Mouse (Mus musculus) forelimb bud, embryonic 11.5 days (tissue): ENCODE measurements around the gene Dtx3l.
"Not testable (repeated sequence)": the region's sequence is repeated elsewhere in the genome, so short reads cannot be mapped to it uniquely, and the experiment has no call there.

ENCODE experiments used
- DNase-seq: peaks from one replicate; pipeline ENCODE4 v3.0.0-alpha.2; 2012; ENCODE audit warnings: low read depth, low spot score

Gene Dtx3l

GRCm38 (mm10) chr16:35938211-35939151 lies at the start of gene Dtx3l, which contains the start of gene Parp9:
TSS of gene Dtx3l (minus strand) at chr16:35939151.
TSS of gene Parp9 (plus strand) at chr16:35938470.
- DNase-seq = peak; percentile 28

DNA sequence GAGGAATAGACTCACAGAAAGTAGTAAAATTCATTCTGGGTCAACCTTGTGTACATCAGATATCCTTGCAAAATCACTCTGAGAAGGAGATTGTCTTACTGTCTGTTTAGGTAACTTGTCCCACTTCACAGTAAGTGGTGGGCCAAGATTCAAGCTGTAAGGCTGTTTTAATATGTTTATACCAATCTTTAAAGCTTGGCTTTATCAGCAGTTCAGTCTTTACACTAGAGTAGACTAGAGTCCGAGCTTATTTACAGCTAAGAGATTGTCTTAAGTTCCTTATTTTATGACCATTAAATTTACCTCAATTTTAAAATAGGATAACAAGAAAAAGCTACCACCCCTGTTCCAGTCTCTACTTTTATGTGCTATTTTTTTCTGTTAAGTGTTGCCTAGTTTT lies 49.0 kb upstream of the Dtx3l start:
- no peak for DNase-seq

DNA sequence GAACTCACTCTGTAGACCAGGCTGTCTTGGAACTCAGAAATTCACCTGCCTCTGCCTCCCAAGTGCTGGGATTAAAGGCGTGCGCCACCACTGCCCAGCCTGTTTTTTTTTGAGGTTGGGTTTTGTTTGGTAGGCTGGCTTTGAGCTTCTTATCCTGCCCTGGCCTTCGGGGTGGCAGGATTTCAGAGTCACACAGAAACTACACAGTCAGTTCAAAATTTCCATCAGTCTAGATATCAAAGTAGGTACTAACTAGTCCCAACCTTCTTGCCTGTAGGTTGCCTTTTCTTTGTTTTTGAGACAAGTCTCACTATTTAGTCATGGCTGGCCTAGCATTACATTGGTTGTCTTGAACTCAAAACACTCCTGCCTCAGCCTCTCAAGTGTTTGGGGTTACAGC lies 45.5 kb upstream of the Dtx3l start:
- DNase-seq = no peak

- peak; percentile 44 for DNase-seq
These were observed 44.7 kb upstream of the Dtx3l start for GRCm38 (mm10) chr16:35983517-35984101.

DNA sequence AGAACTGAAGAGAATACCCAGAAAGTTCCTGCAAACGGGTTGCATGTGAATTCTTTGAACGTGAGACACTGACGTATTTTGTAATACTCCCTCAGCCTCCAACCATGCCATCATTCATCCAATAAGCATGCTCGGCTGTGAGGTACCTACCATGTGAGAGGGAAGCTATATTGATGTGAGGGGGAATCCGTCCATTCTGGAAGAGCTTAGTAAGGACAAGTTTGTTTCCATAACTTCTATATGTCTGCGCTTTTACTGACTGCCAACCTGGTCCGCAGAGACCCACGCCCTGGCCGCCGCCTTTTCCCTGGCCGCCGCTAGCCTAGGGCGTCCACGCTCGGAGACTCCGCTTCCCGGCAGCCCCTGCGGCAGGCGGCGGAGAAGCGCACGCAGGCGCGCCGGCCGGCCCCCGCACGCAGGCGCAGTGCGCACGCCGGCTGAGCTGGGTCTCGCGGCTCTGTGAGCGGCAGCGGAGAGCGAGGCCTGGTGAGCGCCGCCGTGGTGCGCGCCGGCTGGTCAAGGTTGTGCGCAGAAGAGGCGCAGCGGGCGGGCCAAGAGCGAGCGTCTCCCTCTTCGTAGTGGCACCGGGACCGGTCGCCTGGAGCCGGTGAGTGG lies 44.1 kb upstream of the Dtx3l start:
- peak; percentile 93 for DNase-seq

DNA sequence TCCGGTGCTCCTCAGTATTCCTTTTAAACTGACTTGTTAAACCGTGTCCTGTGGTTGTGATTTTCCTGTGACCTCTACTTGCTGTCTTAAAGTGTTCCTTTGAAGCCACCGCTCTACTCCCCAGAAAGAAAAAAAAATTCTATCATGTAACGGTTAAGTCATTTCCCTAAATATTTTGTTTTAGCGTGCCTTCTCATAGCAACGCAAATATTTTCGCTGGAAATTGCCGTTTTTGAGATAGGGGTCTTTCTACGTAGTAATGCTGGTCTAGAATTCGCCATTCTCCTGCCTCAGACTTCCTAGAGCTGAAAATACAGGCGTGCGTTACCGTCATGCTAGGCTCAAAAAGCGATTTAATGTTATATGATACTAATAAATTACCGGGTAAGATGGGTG lies 43.6 kb upstream of the Dtx3l start:
- peak; percentile 2 for DNase-seq

GRCm38 (mm10) chr16:35981363-35981821 lies 42.4 kb upstream of the Dtx3l start:
- peak; percentile 100 for DNase-seq

- not testable (repeated sequence) for DNase-seq
These were observed 39.5 kb upstream of the Dtx3l start, which contains the start of gene Kpna1 for GRCm38 (mm10) chr16:35978450-35978849. TSS of gene Kpna1 (plus strand) at chr16:35978750.

GRCm38 (mm10) chr16:35974021-35974420 lies 35.1 kb upstream of the Dtx3l start:
- DNase-seq = no peak

DNA sequence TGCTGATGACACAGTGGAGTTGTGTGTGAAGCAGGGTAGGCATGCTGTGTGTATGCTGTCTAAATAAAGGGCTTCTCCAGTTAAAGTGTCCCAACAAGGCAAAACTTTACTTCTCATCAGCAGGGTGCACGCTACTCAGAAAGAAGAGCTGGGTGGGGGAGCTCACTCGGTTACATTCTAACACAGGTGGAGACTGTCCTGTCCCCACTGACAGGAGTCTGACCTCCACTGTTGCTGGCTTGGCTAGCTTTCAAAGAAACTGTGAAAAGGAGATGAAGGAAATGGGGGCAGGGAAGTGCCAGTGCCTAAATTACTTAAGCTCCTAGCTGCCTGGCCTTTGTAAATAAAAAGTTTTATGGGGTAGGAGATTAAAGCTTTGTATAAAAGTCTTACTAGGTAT lies 29.2 kb upstream of the Dtx3l start:
- DNase-seq = no peak

- DNase-seq = no peak
These were observed 28.4 kb upstream of the Dtx3l start for GRCm38 (mm10) chr16:35967319-35967718.

- DNase-seq = no peak
These were observed 27.6 kb upstream of the Dtx3l start for GRCm38 (mm10) chr16:35966411-35967115.

- not testable (repeated sequence) for DNase-seq
These were observed 27.0 kb upstream of the Dtx3l start for GRCm38 (mm10) chr16:35965991-35966390.

DNA sequence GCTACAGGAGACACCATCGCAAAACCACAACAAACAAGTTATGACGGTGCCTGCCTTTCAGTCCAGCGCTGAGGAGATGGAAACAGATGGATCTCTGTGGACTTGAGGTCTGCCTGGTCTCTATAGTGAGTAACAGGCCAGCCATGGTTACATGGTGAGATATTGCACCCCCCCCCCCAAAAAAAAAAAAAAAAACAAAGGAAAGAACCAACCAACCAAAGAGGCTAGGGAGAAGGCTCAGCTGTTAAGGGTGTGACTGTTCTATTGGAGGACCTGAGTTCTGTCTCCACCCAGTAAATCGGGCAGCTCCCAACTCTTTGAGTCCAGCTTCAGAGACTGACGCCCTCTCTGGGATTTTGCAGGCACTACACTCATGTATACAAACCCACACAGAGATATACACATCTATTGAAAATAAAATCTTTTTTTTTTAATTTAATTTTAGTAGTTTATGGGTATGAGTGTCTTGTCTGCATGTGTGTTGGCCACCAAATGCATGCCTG lies 13.7 kb upstream of the Dtx3l start:
- no peak for DNase-seq

- no peak for DNase-seq
These were observed 12.3 kb upstream of the Dtx3l start for GRCm38 (mm10) chr16:35951216-35951615.

GRCm38 (mm10) chr16:35949264-35949663 lies 10.3 kb upstream of the Dtx3l start:
- no peak for DNase-seq

DNA sequence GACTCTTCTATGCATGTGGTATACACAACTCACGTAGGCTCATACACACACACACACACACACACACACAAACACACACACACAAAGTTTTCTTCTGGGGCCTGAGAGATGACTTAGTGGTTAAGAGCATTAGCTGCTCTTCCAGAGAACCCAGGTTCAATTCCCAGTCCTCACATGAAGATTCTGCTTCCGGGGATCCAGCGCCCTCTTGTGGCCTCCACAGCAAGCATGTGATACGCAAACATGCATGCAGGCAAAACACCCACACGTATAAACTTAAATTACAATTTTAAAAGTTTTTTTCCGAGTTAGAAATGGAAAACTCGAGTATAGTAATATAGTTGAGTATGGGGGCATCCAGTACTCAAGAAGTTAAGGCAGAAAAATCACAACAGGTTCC lies 2.4 kb upstream of the Dtx3l start:
- DNase-seq = no peak

DNA sequence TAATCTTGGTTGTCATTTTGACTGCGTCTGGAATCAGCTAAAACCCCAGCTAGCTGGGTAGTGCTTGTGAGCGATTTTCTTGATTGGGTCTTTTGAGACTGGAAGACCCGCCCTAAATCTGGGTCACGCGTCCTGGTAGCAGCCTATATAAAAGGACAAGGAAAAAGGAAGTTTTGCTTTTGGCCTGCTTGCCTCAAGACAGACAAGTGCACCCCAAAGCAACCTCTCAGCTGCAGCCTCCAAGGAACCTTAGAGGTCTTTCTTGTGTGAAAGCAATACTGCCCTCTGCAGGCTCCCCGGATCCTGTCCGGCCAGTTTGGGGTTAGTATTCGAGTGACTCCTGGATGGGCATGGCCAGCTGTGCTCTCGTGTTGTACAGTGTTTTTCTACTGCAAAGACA lies 739 bp upstream of the Dtx3l start:
- DNase-seq = peak; percentile 63

- no peak for DNase-seq
These were observed 310 bp upstream of the Dtx3l start for GRCm38 (mm10) chr16:35939261-35939660.

GRCm38 (mm10) chr16:35933181-35933580 lies 5.8 kb downstream of the Dtx3l start:
- DNase-seq = no peak
